Mouse (Mus musculus) liver, embryonic 14.5 days (tissue): ENCODE data around the gene 1700037H04Rik. TPM values are rescaled to one million over a fixed set of nuclear protein-coding genes. Genes with fewer than 3 reads are reported as not detected.
A peak's percentile ranks its signal among the peaks of the same experiment; 100 is the strongest.

Source experiments
- ATAC-seq: fragments of 200-750 bp; cut with Nextera tagmentation; 2 replicates; pipeline ENCODE4 v1.8.0; 2017; ENCODE audit warnings: moderate number of reproducible peaks, mild to moderate bottlenecking, moderate library complexity; ENCODE audit not compliant: insufficient read depth
- DNase-seq, 3 experiments: peaks; one replicate each; pipeline ENCODE4 v3.0.0-alpha.2; 2012 to 2013; ENCODE audit warnings: low read depth in 3 of 3, low spot score in 3 of 3
- H3K27ac ChIP-seq: fragments of 300-500 bp; sonication (generic); 2 replicates; pipeline ENCODE4 v1.5.1; 2014; ENCODE audit warnings: moderate library complexity, mild to moderate bottlenecking, control low read depth, inconsistent platforms
- H3K27me3 ChIP-seq: fragments of 300-500 bp; sonication (generic); 2 replicates; pipeline ENCODE4 v1.6.1; 2014; ENCODE audit warnings: mild to moderate bottlenecking, low read length, moderate library complexity; ENCODE audit not compliant: control insufficient read depth, insufficient read depth
- H3K36me3 ChIP-seq: fragments of 300-500 bp; sonication (generic); replicated peaks from 2 replicates; pipeline ENCODE4 v1.6.1; 2014; ENCODE audit warnings: low read depth; ENCODE audit not compliant: control insufficient read depth, insufficient read depth
- H3K4me1 ChIP-seq, 2 experiments: fragments of 200-500 bp in 1 of 2; fragments of 300-500 bp in 1 of 2; sonication (generic) in 1 of 2; replicated peaks; 2 replicates each; pipeline ENCODE4 v1.6.1; 2012 to 2014; ENCODE audit warnings: antibody characterized with exemption in 1 of 2, inconsistent platforms in 1 of 2, low read length in 1 of 2; ENCODE audit not compliant: control insufficient read depth in 2 of 2, insufficient read depth in 2 of 2
- H3K4me2 ChIP-seq: fragments of 300-500 bp; sonication (generic); 2 replicates; pipeline ENCODE4 v1.6.1; 2014; ENCODE audit warnings: low read depth, mild to moderate bottlenecking, control low read depth, moderate library complexity
- H3K4me3 ChIP-seq, 2 experiments: fragments of 200-500 bp in 1 of 2; fragments of 300-500 bp in 1 of 2; sonication (generic) in 1 of 2; 2 replicates each; pipeline ENCODE4 v1.5.1; 2012 to 2014; ENCODE audit warnings: low read depth in 2 of 2, low read length in 2 of 2, mild to moderate bottlenecking in 2 of 2, control low read depth in 1 of 2, inconsistent platforms in 1 of 2, moderate library complexity in 1 of 2; ENCODE audit not compliant: insufficient read depth in 1 of 2
- H3K9ac ChIP-seq: fragments of 300-500 bp; sonication (generic); replicated peaks from 2 replicates; pipeline ENCODE4 v1.6.1; 2014; ENCODE audit warnings: mild to moderate bottlenecking, control low read depth, moderate library complexity
- H3K9me3 ChIP-seq: fragments of 300-500 bp; sonication (generic); 2 replicates; pipeline ENCODE4 v1.6.1; 2016; ENCODE audit warnings: low read length, mixed read lengths; ENCODE audit not compliant: control insufficient read depth
- CTCF ChIP-seq: IDR thresholded peaks from 2 replicates; pipeline ENCODE4 v1.5.1; 2016; ENCODE audit warnings: antibody characterized with exemption, low read depth, control low read depth
- EP300 ChIP-seq: IDR thresholded peaks from 2 replicates; pipeline ENCODE4 v1.6.1; 2016; ENCODE audit warnings: antibody characterized with exemption, low read depth
- WGBS: fragments of 180-500 bp; shearing (Covaris S2); extraction: QIAGEN DNeasy Blood & Tissue Kit; methylation state at CpG from one replicate; pipeline ENCODE4 v1.1.7; 2014; ENCODE audit not compliant: insufficient replicate concordance; 5-methylcytosine and 5-hydroxymethylcytosine counted together
- polyA plus RNA-seq, 2 experiments: library from polyadenylated mRNA; depleted of rRNA in 1 of 2; stranded (reverse) in 1 of 2; unstranded in 1 of 2; fragments of >200 nt; fragmentation: Nextera tagmentation in 1 of 2; extraction: Ambion mirVana in 1 of 2; gene quantifications; 2 replicates each; pipeline versions ENCODE4 v1.2.1 to v1.2.3; 2012 to 2014

Gene 1700037H04Rik
- polyA plus RNA-seq, 2 experiments: 105 to 129 TPM

DNA sequence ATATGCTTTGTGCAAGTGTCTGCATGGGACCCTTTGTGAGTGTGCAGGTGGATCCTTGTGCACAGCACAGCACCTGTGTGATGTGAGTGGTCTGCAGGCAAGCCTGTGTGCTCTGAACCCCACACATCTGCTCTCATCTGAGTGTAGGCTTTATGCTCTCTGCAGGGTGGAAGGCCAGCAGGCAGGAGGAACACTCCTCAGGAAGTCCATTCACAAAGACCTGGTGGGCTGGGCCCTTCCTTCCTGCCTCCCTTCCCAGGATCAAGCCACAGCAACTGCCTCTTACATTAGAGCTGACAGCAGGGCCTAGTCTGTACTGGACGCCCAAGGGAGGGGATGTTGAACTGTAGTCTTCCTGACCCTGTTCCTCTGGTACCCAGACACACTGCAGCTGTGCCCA is 25.5 kb downstream of the 1700037H04Rik start:
- Histone ChIP-seq H3K4me1 (peaks cover 48 to 55% of the 10 kb centered on the region in 2 experiments), H3K4me3 (no peak overlapping the region), H3K4me2 (no peak overlapping the region), H3K27ac (peak overlapping the region; percentile 97), H3K9ac (no peak overlapping the region), H3K27me3 (no peaks in the 10 kb centered on the region), H3K36me3 (no peaks in the 10 kb centered on the region), H3K9me3 (no peaks in the 10 kb centered on the region)
- DNase-seq: no peak
- ATAC-seq: no peak
- TF ChIP-seq EP300: no peak
- no peak for TF ChIP-seq CTCF
- WGBS: 39% methylated on average over 1 of the region's 1 CpGs

- Histone ChIP-seq H3K27me3 (no peaks in the 10 kb centered on the region), H3K4me1 (peaks cover 62 to 68% of the 10 kb centered on the region in 2 experiments), H3K9ac (no peak within 1 kb of the TSS), H3K9me3 (no peaks in the 10 kb centered on the region), H3K4me2 (no peak within 1 kb of the TSS), H3K36me3 (no peaks in the 10 kb centered on the region), H3K4me3 (no peak within 1 kb of the TSS), H3K27ac (peak within 1 kb of the TSS; percentile 97)
- DNase-seq: no peak
- 80% methylated on average over 9 of the region's 9 CpGs for WGBS
- TF ChIP-seq EP300: no peak
- no peak for TF ChIP-seq CTCF
- ATAC-seq: no peak
Observed at GRCm38 (mm10) chr2:131132930-131133547, 26.8 kb downstream of the 1700037H04Rik start, which contains the start of gene Gm11037. Gm11037 (plus strand) TSS chr2:131133497.

- no peak for ATAC-seq
- Histone ChIP-seq H3K4me2 (no peak overlapping the region), H3K27me3 (no peaks in the 10 kb centered on the region), H3K9me3 (no peaks in the 10 kb centered on the region), H3K36me3 (no peaks in the 10 kb centered on the region), H3K4me1 (peaks cover 68 to 74% of the 10 kb centered on the region in 2 experiments), H3K4me3 (no peak overlapping the region), H3K9ac (no peak overlapping the region), H3K27ac (no peak overlapping the region; the same call in 1 of the 2 replicates)
- 72% methylated on average over 10 of the region's 10 CpGs for WGBS
- no peak for DNase-seq
- TF ChIP-seq EP300: no peak
- TF ChIP-seq CTCF: no peak
Observed at GRCm38 (mm10) chr2:131132111-131132888, 27.6 kb downstream of the 1700037H04Rik start.

- H3K4me2 ChIP-seq: no peak overlapping the region
- DNase-seq (no peak), ATAC-seq (no peak)
- H3K9ac ChIP-seq: peak overlapping the region; percentile 7; the same call in 1 of the 2 replicates
- H3K27me3 ChIP-seq: no peaks in the 10 kb centered on the region
- WGBS: 75% methylated on average over 2 of the region's 2 CpGs
- H3K36me3 ChIP-seq: no peaks in the 10 kb centered on the region
- H3K27ac ChIP-seq: no peak overlapping the region
- no peaks in the 10 kb centered on the region for H3K9me3 ChIP-seq
- H3K4me3 ChIP-seq: no peak overlapping the region
- TF ChIP-seq EP300 (no peak), CTCF (no peak)
- peaks cover 68 to 75% of the 10 kb centered on the region in 2 experiments for H3K4me1 ChIP-seq
Observed at GRCm38 (mm10) chr2:131130849-131131248, 29.0 kb downstream of the 1700037H04Rik start.

DNA sequence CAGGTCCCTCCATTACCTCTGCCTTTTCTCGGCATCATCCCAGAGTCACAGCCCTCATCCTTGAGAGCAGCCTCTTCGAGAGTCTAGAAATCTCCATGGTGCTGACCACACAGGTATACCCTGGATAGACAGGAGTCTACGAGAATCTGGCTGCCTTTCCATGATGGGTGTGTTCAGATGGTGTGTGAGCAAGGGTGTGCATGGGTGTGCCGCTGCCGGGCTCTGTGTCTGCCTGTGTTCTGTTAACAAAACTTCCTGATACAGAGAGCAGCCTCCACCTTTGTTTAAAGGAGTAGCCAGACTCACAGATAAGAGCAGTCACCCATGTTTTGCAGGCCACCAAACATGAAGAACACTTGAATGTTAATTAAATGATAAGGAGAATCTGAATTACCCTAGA is 30.0 kb downstream of the 1700037H04Rik start:
- Histone ChIP-seq H3K27ac (peak overlapping the region; percentile 63), H3K27me3 (no peaks in the 10 kb centered on the region), H3K9me3 (no peaks in the 10 kb centered on the region), H3K4me2 (peak overlapping the region; percentile 33), H3K9ac (no peak overlapping the region), H3K4me1 (peaks cover 61 to 70% of the 10 kb centered on the region in 2 experiments), H3K36me3 (no peaks in the 10 kb centered on the region), H3K4me3 (no peak overlapping the region)
- WGBS: 27% methylated on average over 5 of the region's 5 CpGs
- peak; percentile 57 to 70 (median 69) for DNase-seq
- TF ChIP-seq EP300 (peak; percentile 57), CTCF (no peak)
- ATAC-seq: peak; percentile 77
